Mouse (Mus musculus): ENCODE measurements around the gene Tsen15.

DNA sequence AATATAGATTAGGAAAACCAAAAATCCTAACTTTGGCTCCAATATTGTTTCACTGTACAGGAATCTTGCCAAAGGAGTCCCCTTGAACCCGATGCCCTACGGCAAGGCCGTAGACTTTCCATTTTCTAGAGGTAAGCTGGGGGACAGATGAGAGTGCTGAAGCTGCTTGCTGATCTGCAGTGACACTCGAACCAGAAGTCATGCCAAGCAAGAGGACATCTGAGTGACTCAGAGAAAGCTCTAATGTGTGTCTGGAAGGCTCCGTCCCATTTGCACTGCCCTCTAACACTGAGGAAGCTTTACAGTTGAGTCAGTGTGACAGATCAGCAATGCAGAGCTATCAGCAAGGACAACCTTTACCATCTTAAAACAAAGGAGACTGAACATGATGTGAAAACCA is 8.2 kb downstream of the Tsen15 start:
- no peak for TF ChIP-seq EP300 (IDR thresholded peaks at IDR 0.05; ENCODE audit: insufficient read depth, low read depth, low read length)
- TF ChIP-seq CTCF (IDR thresholded peaks at IDR 0.05; ENCODE audit: low read depth, low read length), result no peak
